Mouse (Mus musculus): ENCODE results near the gene Crispld2.

- TF ChIP-seq POLR2A (IDR thresholded peaks at IDR 0.05; ENCODE audit: borderline replicate concordance, extremely low read depth, insufficient read depth, insufficient read length, poor library complexity, severe bottlenecking) (no peak), CTCF (IDR thresholded peaks at IDR 0.05; ENCODE audit: borderline replicate concordance, extremely low read depth, insufficient read depth, insufficient read length) (no peak)
Measured at GRCm38 (mm10) chr8:120044907-120045306, 52.7 kb downstream of the Crispld2 start.
